Mouse (Mus musculus) E14TG2a.4 (cell line): ENCODE results near the gene Mylk.

Experiments used
- H3K27me3 ChIP-seq: 2 replicates; pipeline ENCODE4 v1.6.1; 2014; ENCODE audit warnings: low read length, control low read depth; ENCODE audit not compliant: insufficient read depth
- H3K36me3 ChIP-seq: 2 replicates; pipeline ENCODE4 v1.6.1; 2014; ENCODE audit warnings: low read length, control low read depth; ENCODE audit not compliant: insufficient read depth
- H3K4me1 ChIP-seq: replicated peaks from 2 replicates; pipeline ENCODE4 v1.6.1; 2014; ENCODE audit warnings: low read depth, low read length, control low read depth
- H3K4me3 ChIP-seq: replicated peaks from 2 replicates; pipeline ENCODE4 v1.5.1; 2014; ENCODE audit warnings: mild to moderate bottlenecking, low read length
- H3K9me3 ChIP-seq: 2 replicates; pipeline ENCODE4 v1.6.1; 2014; ENCODE audit warnings: low read length, control low read depth
- CTCF ChIP-seq: conservative IDR thresholded peaks from 2 replicates; pipeline ENCODE4 v1.5.1; 2014; ENCODE audit warnings: low read length
- NANOG ChIP-seq: IDR thresholded peaks from 2 replicates; pipeline ENCODE4 v1.6.1; 2014; ENCODE audit warnings: borderline replicate concordance, low read length, mixed read lengths
- POU5F1 ChIP-seq: IDR thresholded peaks from 2 replicates; pipeline ENCODE4 v1.6.1; 2014; ENCODE audit warnings: low read length, borderline replicate concordance

Mylk gene

GRCm38 (mm10) chr16:35047272-35047969 lies 302.4 kb downstream of the Mylk start:
- H3K9me3 ChIP-seq, result no peaks in the 10 kb centered on the region
- H3K27me3 ChIP-seq, result no peaks in the 10 kb centered on the region
- no peak overlapping the region for H3K4me3 ChIP-seq
- peaks cover 87% of the 10 kb centered on the region for H3K36me3 ChIP-seq
- TF ChIP-seq CTCF, result no peak
- TF ChIP-seq NANOG, result no peak
- TF ChIP-seq POU5F1, result no peak
- H3K4me1 ChIP-seq, result peaks cover 58% of the 10 kb centered on the region

GRCm38 (mm10) chr16:35051066-35051465 lies 306.1 kb downstream of the Mylk start:
- Histone ChIP-seq H3K27me3 (no peaks in the 10 kb centered on the region), H3K36me3 (peaks cover 82% of the 10 kb centered on the region), H3K9me3 (no peaks in the 10 kb centered on the region), H3K4me3 (no peak overlapping the region), H3K4me1 (peaks cover 45% of the 10 kb centered on the region)
- TF ChIP-seq NANOG (no peak), CTCF (no peak), POU5F1 (no peak)
